In the genomic region with DNA sequence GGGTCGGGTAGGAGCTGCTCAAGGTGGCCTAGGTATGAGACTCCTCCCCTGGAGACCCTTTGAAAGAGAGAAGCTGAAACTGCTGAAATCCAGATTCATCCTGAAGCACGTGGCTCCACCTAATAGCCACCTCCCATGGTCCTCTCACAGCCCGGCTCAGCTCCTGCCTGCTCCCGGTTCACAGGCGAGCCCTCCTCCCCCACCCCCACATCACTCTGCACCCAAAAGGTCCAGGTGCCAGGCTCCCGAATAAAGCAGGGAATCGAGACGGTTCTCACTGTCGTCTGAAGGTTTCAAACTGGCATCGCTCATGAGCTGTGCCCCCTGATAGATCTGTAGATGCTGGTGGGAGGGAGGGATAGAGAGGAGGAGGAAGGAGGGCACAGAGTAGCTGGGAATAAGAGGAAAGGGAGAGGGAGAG, we compare ENCODE assay signal across 8 mouse cellular contexts. TPM values are rescaled to one million over a fixed set of nuclear protein-coding genes. Genes with fewer than 3 reads are reported as not detected.
DNase-seq lines count a peak whose midpoint lies in the region; ATAC-seq and TF ChIP-seq lines count a peak whose summit lies in the region.

No protein-coding gene starts in this region.

- no peak for ATAC-seq in limb, embryonic 12.5 days (ENCODE audit: insufficient number of reproducible peaks, insufficient read depth, low FRiP score, low TSS enrichment, low read depth)
- peak; percentile 30; the same call in 1 of the 2 replicates for ATAC-seq in stomach, postnatal 0 days (ENCODE audit: low FRiP score, low TSS enrichment)
- no peak for ATAC-seq in megakaryocyte-erythroid progenitor cell, adult 5-6 weeks (replicated peaks; ENCODE audit: low FRiP score, low TSS enrichment, poor library complexity, severe bottlenecking)
- no peak for ATAC-seq in monocyte, adult 5-6 weeks (replicated peaks; ENCODE audit: insufficient number of reproducible peaks, low FRiP score, low TSS enrichment, poor library complexity, severe bottlenecking)

- no peaks in the 10 kb centered on the region; the same call in 1 of the 2 replicates for H3K4me1 ChIP-seq in spleen, adult 2 months (ENCODE audit: control insufficient read depth, insufficient read depth, insufficient read length)
- H3K4me1 ChIP-seq in limb, embryonic 12.5 days (replicated peaks), result 0 out of 2 replicates have a peak, but pooled peaks cover 5% of the 10 kb centered on the region
- no peaks in the 10 kb centered on the region for H3K4me1 ChIP-seq in stomach, postnatal 0 days (replicated peaks; ENCODE audit: control insufficient read depth, insufficient read depth)

- TF ChIP-seq POLR2A in spleen, adult 2 months (IDR thresholded peaks at IDR 0.05; ENCODE audit: low read depth, low read length), result no peak

- no peaks in the 10 kb centered on the region for H3K36me3 ChIP-seq in spleen, adult 2 months (ENCODE audit: control insufficient read depth, insufficient read depth, low read length)
- peaks cover 24% of the 10 kb centered on the region for H3K36me3 ChIP-seq in limb, embryonic 12.5 days
- no peaks in the 10 kb centered on the region for H3K36me3 ChIP-seq in stomach, postnatal 0 days (ENCODE audit: control insufficient read depth, insufficient read depth, low read length)

- peak overlapping the region; percentile 5; the same call in 1 of the 2 replicates for H3K4me3 ChIP-seq in spleen, adult 2 months (ENCODE audit: extremely low read depth, insufficient read depth, insufficient read length)
- peak overlapping the region; percentile 35 for H3K4me3 ChIP-seq in limb, embryonic 12.5 days (replicated peaks)
- H3K4me3 ChIP-seq in stomach, postnatal 0 days (ENCODE audit: low read depth, low read length), result peak overlapping the region; percentile 22

- peak overlapping the region; percentile 40; the same call in 1 of the 2 replicates for H3K9ac ChIP-seq in limb, embryonic 12.5 days (replicated peaks)
- H3K9ac ChIP-seq in stomach, postnatal 0 days (ENCODE audit: low read length), result peak overlapping the region; percentile 3; the same call in 1 of the 2 replicates

- H3K9me3 ChIP-seq in limb, embryonic 12.5 days, result no peaks in the 10 kb centered on the region
- no peaks in the 10 kb centered on the region for H3K9me3 ChIP-seq in stomach, postnatal 0 days (ENCODE audit: control insufficient read depth, low read length)

- no peak overlapping the region for H3K27ac ChIP-seq in spleen, adult 2 months (ENCODE audit: insufficient read depth, low read length)
- H3K27ac ChIP-seq in limb, embryonic 12.5 days, result 0 out of 2 replicates have a peak overlapping the region, but pooled peaks have one; percentile 29
- peak overlapping the region; percentile 61 for H3K27ac ChIP-seq in stomach, postnatal 0 days (replicated peaks)

- WGBS in spleen, adult 2 months, result 8% methylated on average over 10 of the region's 10 CpGs
- under 1% methylated on average over 9 of the region's 10 CpGs for WGBS in limb, embryonic 12.5 days
- WGBS in stomach, postnatal 0 days, result 2% methylated on average over 10 of the region's 10 CpGs

- H3K27me3 ChIP-seq in spleen, adult 2 months (ENCODE audit: control insufficient read depth, insufficient read depth, low read length), result no peaks in the 10 kb centered on the region
- H3K27me3 ChIP-seq in limb, embryonic 12.5 days, result no peaks in the 10 kb centered on the region
- no peaks in the 10 kb centered on the region for H3K27me3 ChIP-seq in stomach, postnatal 0 days (ENCODE audit: control insufficient read depth, insufficient read depth, low read length)

- TF ChIP-seq EP300 in stomach, postnatal 0 days (optimal IDR thresholded peaks at IDR 0.05), result no peak

- DNase-seq in cerebellum, adult 11-12 months, result peak; percentile 68
- DNase-seq in cerebellum, adult 11 months, result no peak
- DNase-seq in spleen, adult 2 months (ENCODE audit: low read depth in 1 of 2, low spot score in 2 of 2), result no peak
- no peak for DNase-seq in spleen, postnatal 36 days (ENCODE audit: low spot score in 2 of 2)
- DNase-seq in stomach, postnatal 0 days (ENCODE audit: low spot score), result peak; percentile 17

- peak overlapping the region; percentile 67 for H3K4me2 ChIP-seq in limb, embryonic 12.5 days
- H3K4me2 ChIP-seq in stomach, postnatal 0 days (replicated peaks; ENCODE audit: low read depth), result peak overlapping the region; percentile 56

- TF ChIP-seq CTCF in spleen, adult 2 months (IDR thresholded peaks at IDR 0.05; ENCODE audit: extremely low read depth, insufficient read depth, insufficient read length, insufficient replicate concordance), result no peak
- no peak for TF ChIP-seq CTCF in stomach, postnatal 0 days (IDR thresholded peaks at IDR 0.05; ENCODE audit: low read depth)

RNA-seq across cellular contexts. Expression of a gene that starts 7.1 kb away (rescaled TPM):
- polyA plus RNA-seq in spleen, adult 2 months (2012; rRNA removed), result 8.0 and 8.8 TPM in 2 replicates
- polyA plus RNA-seq in limb, embryonic 12.5 days (2016; fragmentation: Nextera tagmentation; extraction: Ambion mirVana), result 16.9 and 19.1 TPM in 2 replicates
- polyA plus RNA-seq in stomach, postnatal 0 days (2015; fragmentation: Nextera tagmentation; extraction: Ambion mirVana), result 12.1 TPM in 2 replicates
- total RNA-seq in megakaryocyte-erythroid progenitor cell, adult 5-6 weeks (2014; fragmentation: Nextera tagmentation), result 9.9 and 11.8 TPM in 2 replicates
- 5.5 and 6.9 TPM in 2 replicates for total RNA-seq in megakaryocyte-erythroid progenitor cell, adult 5-6 weeks (2017)
- total RNA-seq in monocyte, adult 5-6 weeks (2017), result 0.43 to 4.0 TPM (median 1.1 TPM) in 3 replicates

RNA-seq across cellular contexts. Expression of a gene that starts 7.3 kb away (rescaled TPM):
- 80.8 and 131 TPM in 2 replicates for polyA plus RNA-seq in spleen, adult 2 months (2012; rRNA removed)
- 48.8 and 50.3 TPM in 2 replicates for polyA plus RNA-seq in limb, embryonic 12.5 days (2016; fragmentation: Nextera tagmentation; extraction: Ambion mirVana)
- 22.5 and 23.0 TPM in 2 replicates for polyA plus RNA-seq in stomach, postnatal 0 days (2015; fragmentation: Nextera tagmentation; extraction: Ambion mirVana)
- total RNA-seq in megakaryocyte-erythroid progenitor cell, adult 5-6 weeks (2014; fragmentation: Nextera tagmentation), result 28.3 and 41.7 TPM in 2 replicates
- 40.4 and 40.6 TPM in 2 replicates for total RNA-seq in megakaryocyte-erythroid progenitor cell, adult 5-6 weeks (2017)
- 42.2 to 59.5 TPM (median 55.9 TPM) in 3 replicates for total RNA-seq in monocyte, adult 5-6 weeks (2017)

RNA-seq across cellular contexts. Expression of a gene that starts 16.4 kb away (rescaled TPM):
- polyA plus RNA-seq in spleen, adult 2 months (2012; rRNA removed), result 0.38 and 0.40 TPM in 2 replicates
- polyA plus RNA-seq in limb, embryonic 12.5 days (2016; fragmentation: Nextera tagmentation; extraction: Ambion mirVana), result 0.64 and 0.93 TPM in 2 replicates
- polyA plus RNA-seq in stomach, postnatal 0 days (2015; fragmentation: Nextera tagmentation; extraction: Ambion mirVana), result 0.25 and 0.36 TPM in 2 replicates
- 6.4 and 9.0 TPM in 2 replicates for total RNA-seq in megakaryocyte-erythroid progenitor cell, adult 5-6 weeks (2014; fragmentation: Nextera tagmentation)
- 6.3 and 7.9 TPM in 2 replicates for total RNA-seq in megakaryocyte-erythroid progenitor cell, adult 5-6 weeks (2017)
- total RNA-seq in monocyte, adult 5-6 weeks (2017), result 0.57 TPM in 1 of 3 replicates, not detected in the others

RNA-seq across cellular contexts. Expression of a gene that starts 16.8 kb away (rescaled TPM):
- polyA plus RNA-seq in spleen, adult 2 months (2012; rRNA removed), result 54.5 and 58.8 TPM in 2 replicates
- polyA plus RNA-seq in limb, embryonic 12.5 days (2016; fragmentation: Nextera tagmentation; extraction: Ambion mirVana), result 16.7 and 17.2 TPM in 2 replicates
- 12.7 and 13.9 TPM in 2 replicates for polyA plus RNA-seq in stomach, postnatal 0 days (2015; fragmentation: Nextera tagmentation; extraction: Ambion mirVana)
- 71.7 and 84.7 TPM in 2 replicates for total RNA-seq in megakaryocyte-erythroid progenitor cell, adult 5-6 weeks (2014; fragmentation: Nextera tagmentation)
- total RNA-seq in megakaryocyte-erythroid progenitor cell, adult 5-6 weeks (2017), result 16.0 and 19.1 TPM in 2 replicates
- total RNA-seq in monocyte, adult 5-6 weeks (2017), result 8.1 to 8.8 TPM (median 8.5 TPM) in 3 replicates

RNA-seq across cellular contexts. Expression of a gene that starts 28.8 kb away (rescaled TPM):
- polyA plus RNA-seq in spleen, adult 2 months (2012; rRNA removed), result not detected in 2 replicates
- polyA plus RNA-seq in limb, embryonic 12.5 days (2016; fragmentation: Nextera tagmentation; extraction: Ambion mirVana), result not detected in 2 replicates
- 0.10 TPM in 1 of 2 replicates, not detected in the other for polyA plus RNA-seq in stomach, postnatal 0 days (2015; fragmentation: Nextera tagmentation; extraction: Ambion mirVana)
- total RNA-seq in megakaryocyte-erythroid progenitor cell, adult 5-6 weeks (2014; fragmentation: Nextera tagmentation), result not detected in 2 replicates
- not detected in 2 replicates for total RNA-seq in megakaryocyte-erythroid progenitor cell, adult 5-6 weeks (2017)
- not detected in 3 replicates for total RNA-seq in monocyte, adult 5-6 weeks (2017)

Comparison
In these comparisons a context has a peak if more than half of its experiments do, and no peak if none do; other contexts are left out.
1. DNase-seq: peak in cerebellum, adult 11-12 months (single experiment) and stomach, postnatal 0 days (single experiment); none in cerebellum, adult 11 months (single experiment), spleen, adult 2 months (0 of 2) and spleen, postnatal 36 days (0 of 2).
2. Peak in every context shown above with its lines, with median percentiles within 50 percentile points of each other: H3K4me3 ChIP-seq.